Mouse (Mus musculus): ENCODE data around the gene Creld2. TPM values are rescaled to one million over a fixed set of nuclear protein-coding genes. Genes with fewer than 3 reads are reported as not detected.
A peak's percentile ranks its signal among the peaks of the same experiment; 100 is the strongest.

Gene Creld2
- polyA plus RNA-seq, 1 experiment = 12.6 TPM

DNA sequence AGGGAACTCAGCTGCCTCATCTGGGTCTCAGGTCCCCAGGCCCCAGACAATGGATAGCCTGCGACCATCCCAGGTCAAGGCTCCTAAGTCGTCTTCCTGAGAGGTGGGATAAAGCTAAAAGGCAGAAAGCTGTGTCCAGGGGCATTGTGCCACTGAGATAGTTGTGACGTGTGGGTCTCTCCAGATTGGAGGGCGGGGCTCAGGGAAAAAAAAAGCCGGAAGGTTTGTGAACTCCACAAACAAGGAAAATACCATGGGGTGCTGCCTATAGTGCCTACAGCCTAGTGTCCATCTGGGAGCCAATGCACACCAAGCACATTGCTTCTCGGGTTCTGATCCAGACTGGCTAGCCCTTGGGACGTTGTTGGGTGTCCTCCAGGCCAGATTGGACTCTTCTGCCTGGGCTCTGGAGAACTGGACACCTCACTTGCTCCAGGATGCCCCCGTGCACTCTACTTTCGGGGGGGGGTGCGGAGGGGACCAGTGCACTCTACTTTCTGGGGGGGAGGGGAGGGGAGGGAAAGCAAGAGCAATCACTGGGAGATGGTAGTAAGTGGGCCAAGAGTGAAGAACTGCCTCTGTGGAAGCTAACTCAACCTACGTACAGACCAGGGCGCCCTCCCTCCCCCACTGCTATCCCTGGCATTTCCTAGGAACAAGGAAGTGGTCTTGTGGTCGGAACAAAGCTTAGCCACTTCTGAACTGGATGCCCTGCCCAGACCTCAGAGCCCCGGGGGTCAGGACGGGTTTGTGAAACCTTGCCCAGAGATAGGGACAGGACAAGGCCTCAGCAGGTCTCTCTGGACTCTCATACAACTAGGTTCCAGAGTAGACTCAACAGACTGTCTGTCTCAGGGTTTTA lies 35.8 kb downstream of the Creld2 start:
- H3K4me1 ChIP-seq (ENCODE audit: control insufficient read depth, insufficient read depth, insufficient read length, low read length) = peaks cover 72% of the 10 kb centered on the region
- peak overlapping the region; percentile 81 for H3K27ac ChIP-seq (replicated peaks; ENCODE audit: low read depth, low read length)
- no peak overlapping the region for H3K4me3 ChIP-seq (ENCODE audit: insufficient read depth, low read depth, low read length)

GRCm38 (mm10) chr15:88855896-88856417 lies 36.5 kb downstream of the Creld2 start:
- H3K27ac ChIP-seq (replicated peaks; ENCODE audit: low read depth, low read length) = peak overlapping the region; percentile 81
- H3K4me1 ChIP-seq (ENCODE audit: control insufficient read depth, insufficient read depth, insufficient read length, low read length) = peaks cover 68% of the 10 kb centered on the region
- H3K4me3 ChIP-seq (ENCODE audit: insufficient read depth, low read depth, low read length) = no peak overlapping the region

DNA sequence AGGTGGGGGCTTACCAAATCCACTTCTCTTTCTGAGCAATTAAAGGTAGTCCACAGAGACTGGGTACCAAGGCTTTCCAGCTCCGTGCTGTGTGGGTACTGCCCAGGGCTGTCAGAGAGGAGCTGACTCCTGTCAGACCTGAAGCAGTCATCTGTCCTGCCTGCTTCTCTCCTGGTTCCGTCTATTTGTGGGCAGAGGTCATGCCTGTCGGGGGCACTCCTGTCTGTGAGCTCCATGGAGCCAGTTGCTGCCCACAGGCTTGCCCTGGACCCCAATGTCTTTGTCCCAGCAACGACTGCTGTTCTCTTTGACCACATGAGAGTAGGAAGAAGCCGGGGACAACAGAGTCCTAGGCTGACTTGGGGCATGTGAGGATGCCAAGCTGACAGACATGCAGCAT lies 37.2 kb downstream of the Creld2 start:
- Histone ChIP-seq H3K27ac (replicated peaks; ENCODE audit: low read depth, low read length) (peak overlapping the region; percentile 4), H3K4me1 (ENCODE audit: control insufficient read depth, insufficient read depth, insufficient read length, low read length) (peaks cover 65% of the 10 kb centered on the region), H3K4me3 (ENCODE audit: insufficient read depth, low read depth, low read length) (no peak overlapping the region)

- Histone ChIP-seq H3K4me1 (ENCODE audit: control insufficient read depth, insufficient read depth, insufficient read length, low read length) (peaks cover 57% of the 10 kb centered on the region), H3K4me3 (ENCODE audit: insufficient read depth, low read depth, low read length) (no peak overlapping the region), H3K27ac (replicated peaks; ENCODE audit: low read depth, low read length) (peak overlapping the region; percentile 49)
Measured at GRCm38 (mm10) chr15:88857361-88857760, 37.9 kb downstream of the Creld2 start.

GRCm38 (mm10) chr15:88858141-88858541 lies 38.7 kb downstream of the Creld2 start:
- Histone ChIP-seq H3K27ac (replicated peaks; ENCODE audit: low read depth, low read length) (peak overlapping the region; percentile 80), H3K4me1 (ENCODE audit: control insufficient read depth, insufficient read depth, insufficient read length, low read length) (peaks cover 51% of the 10 kb centered on the region), H3K4me3 (ENCODE audit: insufficient read depth, low read depth, low read length) (no peak overlapping the region)

- no peak overlapping the region for H3K4me3 ChIP-seq (ENCODE audit: insufficient read depth, low read depth, low read length)
- H3K4me1 ChIP-seq (ENCODE audit: control insufficient read depth, insufficient read depth, insufficient read length, low read length) = peaks cover 49% of the 10 kb centered on the region
- peak overlapping the region; percentile 80; the same call in 1 of the 2 replicates for H3K27ac ChIP-seq (replicated peaks; ENCODE audit: low read depth, low read length)
Measured at GRCm38 (mm10) chr15:88858707-88859106, 39.3 kb downstream of the Creld2 start.

GRCm38 (mm10) chr15:88859206-88859970 lies 39.9 kb downstream of the Creld2 start:
- 0 out of 2 replicates have a peak overlapping the region, but pooled peaks have one; percentile 6 for H3K27ac ChIP-seq (replicated peaks; ENCODE audit: low read depth, low read length)
- H3K4me1 ChIP-seq (ENCODE audit: control insufficient read depth, insufficient read depth, insufficient read length, low read length) = peaks cover 45% of the 10 kb centered on the region
- H3K4me3 ChIP-seq (ENCODE audit: insufficient read depth, low read depth, low read length) = no peak overlapping the region

- peaks cover 36% of the 10 kb centered on the region for H3K4me1 ChIP-seq (ENCODE audit: control insufficient read depth, insufficient read depth, insufficient read length, low read length)
- no peak overlapping the region for H3K4me3 ChIP-seq (ENCODE audit: insufficient read depth, low read depth, low read length)
- peak overlapping the region; percentile 91; the same call in 1 of the 2 replicates for H3K27ac ChIP-seq (replicated peaks; ENCODE audit: low read depth, low read length)
Measured at GRCm38 (mm10) chr15:88860781-88861180, 41.3 kb downstream of the Creld2 start.

GRCm38 (mm10) chr15:88861772-88862622 lies 42.6 kb downstream of the Creld2 start, which contains the start of gene Pim3:
Gene Pim3, plus strand, starts transcription at chr15:88862186.
- Histone ChIP-seq H3K4me1 (ENCODE audit: control insufficient read depth, insufficient read depth, insufficient read length, low read length) (peaks cover 37% of the 10 kb centered on the region), H3K27ac (replicated peaks; ENCODE audit: low read depth, low read length) (peak within 1 kb of the TSS; percentile 91), H3K4me3 (ENCODE audit: insufficient read depth, low read depth, low read length) (peak within 1 kb of the TSS; percentile 89)

- peak overlapping the region; percentile 89 for H3K4me3 ChIP-seq (ENCODE audit: insufficient read depth, low read depth, low read length)
- peaks cover 33% of the 10 kb centered on the region for H3K4me1 ChIP-seq (ENCODE audit: control insufficient read depth, insufficient read depth, insufficient read length, low read length)
- H3K27ac ChIP-seq (replicated peaks; ENCODE audit: low read depth, low read length) = peak overlapping the region; percentile 88
Measured at GRCm38 (mm10) chr15:88862881-88863694, 43.6 kb downstream of the Creld2 start.

DNA sequence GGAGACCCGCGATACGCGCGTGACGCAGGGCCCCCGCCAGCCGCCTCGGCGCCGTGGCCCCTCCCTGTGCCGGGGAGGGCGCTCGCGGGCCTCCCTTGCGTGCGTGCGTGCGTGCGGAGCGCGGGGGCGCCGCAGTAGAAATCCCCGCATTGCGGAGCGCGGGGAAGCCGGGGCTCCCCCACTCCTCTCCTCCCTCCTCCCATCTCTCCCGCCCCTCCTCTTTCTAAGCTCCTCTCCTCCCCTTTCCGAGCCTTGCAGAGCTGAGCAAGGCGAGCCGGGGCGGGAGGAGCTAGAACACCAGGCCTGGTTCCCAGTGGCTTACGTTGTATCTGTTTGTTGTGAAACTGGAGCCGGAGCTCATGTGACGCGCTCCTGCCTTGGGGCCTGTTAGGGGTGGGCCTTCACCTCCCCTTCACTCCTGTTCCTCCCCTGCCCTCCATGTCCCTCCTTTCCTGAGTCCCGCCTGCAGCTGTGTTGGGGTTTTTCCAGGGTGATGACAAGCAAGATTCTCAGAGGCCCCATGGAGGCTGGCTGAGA lies 44.3 kb downstream of the Creld2 start:
- Histone ChIP-seq H3K27ac (replicated peaks; ENCODE audit: low read depth, low read length) (peak overlapping the region; percentile 88), H3K4me3 (ENCODE audit: insufficient read depth, low read depth, low read length) (peak overlapping the region; percentile 89), H3K4me1 (ENCODE audit: control insufficient read depth, insufficient read depth, insufficient read length, low read length) (peaks cover 34% of the 10 kb centered on the region)

DNA sequence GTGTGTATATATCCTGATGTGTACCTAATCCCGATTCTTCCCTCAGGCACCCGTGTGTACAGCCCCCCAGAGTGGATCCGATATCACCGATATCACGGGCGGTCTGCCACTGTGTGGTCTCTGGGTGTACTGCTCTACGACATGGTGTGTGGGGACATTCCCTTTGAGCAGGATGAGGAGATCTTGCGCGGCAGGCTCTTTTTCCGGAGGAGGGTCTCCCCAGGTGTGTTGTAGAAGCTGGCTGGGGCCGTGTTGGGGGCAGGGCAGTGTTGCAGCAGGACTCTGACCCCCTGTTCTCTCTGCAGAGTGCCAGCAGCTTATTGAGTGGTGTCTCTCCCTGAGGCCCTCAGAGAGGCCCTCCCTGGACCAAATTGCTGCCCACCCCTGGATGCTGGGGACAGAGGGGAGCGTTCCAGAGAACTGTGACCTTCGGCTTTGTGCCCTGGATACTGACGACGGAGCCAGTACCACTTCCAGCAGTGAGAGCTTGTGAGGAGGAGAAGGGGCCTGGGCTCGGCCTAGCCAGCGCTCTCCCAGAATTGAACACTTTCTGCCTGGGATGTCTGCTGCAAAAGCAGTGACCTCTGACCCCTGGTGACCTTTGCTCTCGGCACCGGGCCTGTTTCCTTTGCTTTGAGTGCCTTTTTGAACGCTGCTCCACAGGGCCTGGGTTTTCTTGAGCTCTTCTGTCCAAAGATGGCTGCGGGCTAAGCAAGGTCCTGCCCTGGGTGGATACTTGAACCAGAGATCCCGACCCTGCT lies 45.0 kb downstream of the Creld2 start:
- Histone ChIP-seq H3K4me1 (ENCODE audit: control insufficient read depth, insufficient read depth, insufficient read length, low read length) (peaks cover 31% of the 10 kb centered on the region), H3K27ac (replicated peaks; ENCODE audit: low read depth, low read length) (peak overlapping the region; percentile 88), H3K4me3 (ENCODE audit: insufficient read depth, low read depth, low read length) (peak overlapping the region; percentile 89)

DNA sequence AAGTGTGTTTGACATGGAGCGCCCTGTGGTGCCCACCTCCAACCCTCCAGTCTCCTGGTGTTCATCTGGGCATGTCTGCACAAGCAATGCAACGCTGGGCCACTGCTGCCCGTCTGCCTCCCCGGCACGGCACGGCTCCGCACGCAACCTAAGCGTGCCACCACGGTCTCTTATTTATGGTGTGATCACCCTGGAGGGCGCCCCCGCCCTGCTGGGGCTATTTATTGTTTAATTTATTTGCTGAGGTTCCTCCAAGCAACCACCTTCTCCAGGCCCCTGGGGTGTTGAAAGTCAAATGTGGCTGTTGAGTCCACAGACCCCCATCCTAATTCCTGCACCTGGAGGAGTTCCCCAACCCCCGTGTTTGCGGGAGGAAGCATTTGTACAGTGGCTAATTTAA lies 45.6 kb downstream of the Creld2 start:
- peak overlapping the region; percentile 88 for H3K27ac ChIP-seq (replicated peaks; ENCODE audit: low read depth, low read length)
- peaks cover 37% of the 10 kb centered on the region for H3K4me1 ChIP-seq (ENCODE audit: control insufficient read depth, insufficient read depth, insufficient read length, low read length)
- H3K4me3 ChIP-seq (ENCODE audit: insufficient read depth, low read depth, low read length) = peak overlapping the region; percentile 89
